ENCODE assay signal across 15 mouse cellular contexts in genomic region chr19:43599776-43600544, GRCm38 (mm10). TPM values are rescaled to one million over a fixed set of nuclear protein-coding genes. Genes with fewer than 3 reads are reported as not detected.
DNase-seq lines count a peak whose midpoint lies in the region; ATAC-seq and TF ChIP-seq lines count a peak whose summit lies in the region.
"Had no signal": no experiment of that assay in that cellular context is flagged by ENCODE, and none has a peak within 500 bp of the region (broad histone marks: within the 10 kb centered on the region; RNA-seq: fewer than 3 reads in every experiment).

No protein-coding gene starts in this region.

- no peak overlapping the region for H3K9ac ChIP-seq in hindbrain, postnatal 0 days (replicated peaks; ENCODE audit: low read length)
- H3K9ac ChIP-seq in MEL (ENCODE audit: control insufficient read depth, low read depth, low read length, poor library complexity, severe bottlenecking): peak overlapping the region; percentile 25
- no peak overlapping the region for H3K9ac ChIP-seq in embryonic facial prominence, embryonic 14.5 days (ENCODE audit: low read depth, low read length)
- H3K9ac ChIP-seq in liver, embryonic 16.5 days (ENCODE audit: low read depth, low read length): no peak overlapping the region

- intact Hi-C loops in left cerebral cortex, postnatal 36 days (cut with DNase I): no loop called here

- ATAC-seq in hindbrain, postnatal 0 days: no peak
- ATAC-seq in embryonic facial prominence, embryonic 14.5 days (ENCODE audit: low read depth): no peak
- peak; percentile 27; the same call in 1 of the 2 replicates for ATAC-seq in liver, embryonic 16.5 days (ENCODE audit: low read depth)
- ATAC-seq: CD4-positive, CD25-positive, alpha-beta regulatory T cell, adult 4 months; forebrain, embryonic 14.5 days had no signal

- H3K4me1 ChIP-seq in hindbrain, embryonic 10.5 days (replicated peaks): peaks cover 17% of the 10 kb centered on the region
- H3K4me1 ChIP-seq in hindbrain, postnatal 0 days (ENCODE audit: insufficient read depth, low read length): no peaks in the 10 kb centered on the region
- H3K4me1 ChIP-seq in MEL (ENCODE audit: control insufficient read depth in 1 of 2, insufficient read depth in 2 of 2, low read length in 2 of 2): peaks cover 2 to 4% of the 10 kb centered on the region in 2 experiments; a peak in 2 of 4 replicates
- no peaks in the 10 kb centered on the region for H3K4me1 ChIP-seq in embryonic facial prominence, embryonic 14.5 days (ENCODE audit: control insufficient read depth, insufficient read depth, low read length)
- no peaks in the 10 kb centered on the region for H3K4me1 ChIP-seq in liver, embryonic 16.5 days (ENCODE audit: control insufficient read depth, low read depth, low read length)

- H3K4me2 ChIP-seq in hindbrain, postnatal 0 days (ENCODE audit: low read depth, low read length): no peak overlapping the region
- 0 out of 2 replicates have a peak overlapping the region, but pooled peaks have one; percentile 20 for H3K4me2 ChIP-seq in embryonic facial prominence, embryonic 14.5 days (ENCODE audit: low read depth, low read length)
- no peak overlapping the region for H3K4me2 ChIP-seq in liver, embryonic 16.5 days (ENCODE audit: low read depth, low read length)

- TF ChIP-seq RAD21 in MEL (IDR thresholded peaks at IDR 0.05; ENCODE audit: low read depth, low read length): no peak

- WGBS in hindbrain, embryonic 10.5 days: under 1% methylated on average over 27 of the region's 27 CpGs
- WGBS in hindbrain, postnatal 0 days: 1% methylated on average over 27 of the region's 27 CpGs
- under 1% methylated on average over 27 of the region's 27 CpGs for WGBS in embryonic facial prominence, embryonic 14.5 days
- under 1% methylated on average over 27 of the region's 27 CpGs for WGBS in liver, embryonic 16.5 days (ENCODE audit: insufficient replicate concordance)

- 0 out of 2 replicates have a peak overlapping the region, but pooled peaks have one; percentile 23 for H3K4me3 ChIP-seq in hindbrain, embryonic 10.5 days
- H3K4me3 ChIP-seq in hindbrain, postnatal 0 days (ENCODE audit: low read length): no peak overlapping the region
- H3K4me3 ChIP-seq in MEL (ENCODE audit: control insufficient read depth in 1 of 2, insufficient read depth in 1 of 2, low read depth in 2 of 2, low read length in 2 of 2): peak overlapping the region; percentile 32 to 42
- 0 out of 2 replicates have a peak overlapping the region, but pooled peaks have one; percentile 5 for H3K4me3 ChIP-seq in embryonic facial prominence, embryonic 14.5 days (ENCODE audit: low read depth, low read length)
- no peak overlapping the region for H3K4me3 ChIP-seq in liver, embryonic 16.5 days (ENCODE audit: low read depth, low read length)

- no peak overlapping the region for H3K27ac ChIP-seq in hindbrain, embryonic 10.5 days
- H3K27ac ChIP-seq in hindbrain, postnatal 0 days: no peak overlapping the region
- H3K27ac ChIP-seq in MEL (ENCODE audit: control insufficient read depth, low read depth, low read length): no peak overlapping the region
- no peak overlapping the region for H3K27ac ChIP-seq in embryonic facial prominence, embryonic 14.5 days (replicated peaks; ENCODE audit: low read depth, low read length)
- H3K27ac ChIP-seq in liver, embryonic 16.5 days (ENCODE audit: low read length): no peak overlapping the region

- TF ChIP-seq EP300 in MEL (IDR thresholded peaks at IDR 0.05; ENCODE audit: low read depth in 1 of 2, low read length in 2 of 2): no peak

- TF ChIP-seq CTCF in hindbrain, postnatal 0 days (IDR thresholded peaks at IDR 0.05; ENCODE audit: low read depth): no peak
- no peak for TF ChIP-seq CTCF in MEL (IDR thresholded peaks at IDR 0.05 in 2 of 3, conservative IDR thresholded peaks at IDR 0.05 in 1 of 3; ENCODE audit: control insufficient read depth in 1 of 3, insufficient read depth in 1 of 3, low read depth in 2 of 3, low read length in 3 of 3, poor library complexity in 1 of 3, severe bottlenecking in 1 of 3)

- H3K9me3 ChIP-seq in hindbrain, embryonic 10.5 days: no peaks in the 10 kb centered on the region
- H3K9me3 ChIP-seq in hindbrain, postnatal 0 days (ENCODE audit: low read length): no peaks in the 10 kb centered on the region
- H3K9me3 ChIP-seq in MEL (replicated peaks; ENCODE audit: insufficient read depth, low read length): no peaks in the 10 kb centered on the region
- no peaks in the 10 kb centered on the region for H3K9me3 ChIP-seq in embryonic facial prominence, embryonic 14.5 days (ENCODE audit: control insufficient read depth, low read length)
- H3K9me3 ChIP-seq in liver, embryonic 16.5 days (replicated peaks; ENCODE audit: control insufficient read depth, low read length): no peaks in the 10 kb centered on the region

- H3K36me3 ChIP-seq in hindbrain, embryonic 10.5 days: no peaks in the 10 kb centered on the region
- no peaks in the 10 kb centered on the region for H3K36me3 ChIP-seq in hindbrain, postnatal 0 days (ENCODE audit: insufficient read depth, low read length)
- no peaks in the 10 kb centered on the region for H3K36me3 ChIP-seq in MEL (ENCODE audit: control insufficient read depth in 1 of 2, insufficient read depth in 2 of 2, low read length in 2 of 2)
- no peaks in the 10 kb centered on the region for H3K36me3 ChIP-seq in embryonic facial prominence, embryonic 14.5 days (ENCODE audit: control insufficient read depth, insufficient read depth, low read length)
- no peaks in the 10 kb centered on the region for H3K36me3 ChIP-seq in liver, embryonic 16.5 days (ENCODE audit: control insufficient read depth, insufficient read depth)

- TF ChIP-seq POLR2A in MEL (IDR thresholded peaks at IDR 0.05; ENCODE audit: control insufficient read depth in 1 of 2, insufficient read depth in 1 of 2, low read depth in 1 of 2, low read length in 2 of 2, poor library complexity in 1 of 2): no peak

- peak; percentile 53 for DNase-seq in hindbrain, embryonic 10.5 days (ENCODE audit: low spot score)
- DNase-seq in hindbrain, postnatal 0 days (ENCODE audit: low spot score): no peak
- DNase-seq in MEL (ENCODE audit: low read depth, low spot score): peak; percentile 63
- no peak for DNase-seq in embryonic facial prominence, embryonic 14.5 days (ENCODE audit: low spot score)
- DNase-seq in cerebellum, postnatal 36 days: no peak
- no peak for DNase-seq in urinary bladder, postnatal 10 days (ENCODE audit: low spot score)
- DNase-seq in left cerebral cortex, postnatal 36 days (ENCODE audit: low spot score in 2 of 2): no peak
- DNase-seq: cerebellum, adult 2 months; lung, postnatal 36 days; thymus, adult 2 months had no signal

- no peaks in the 10 kb centered on the region for H3K79me2 ChIP-seq in MEL (ENCODE audit: control insufficient read depth, insufficient read depth, low read length, poor library complexity)

- peaks cover 100% of the 10 kb centered on the region for H3K27me3 ChIP-seq in hindbrain, embryonic 10.5 days (ENCODE audit: insufficient read depth, poor library complexity, severe bottlenecking)
- H3K27me3 ChIP-seq in hindbrain, postnatal 0 days (ENCODE audit: insufficient read depth, low read length): peaks cover 98% of the 10 kb centered on the region
- peaks cover 11 to 21% of the 10 kb centered on the region in 2 experiments for H3K27me3 ChIP-seq in MEL (ENCODE audit: control insufficient read depth in 1 of 2, insufficient read depth in 2 of 2, low read length in 2 of 2)
- H3K27me3 ChIP-seq in embryonic facial prominence, embryonic 14.5 days (replicated peaks; ENCODE audit: control insufficient read depth, insufficient read depth, low read length): peaks cover 100% of the 10 kb centered on the region
- H3K27me3 ChIP-seq in liver, embryonic 16.5 days (ENCODE audit: control insufficient read depth, insufficient read depth, low read depth, low read length): peaks cover 84% of the 10 kb centered on the region

TF ChIP-seq in MEL, 35 proteins besides CTCF, POLR2A, EP300 and RAD21:
- TF ChIP-seq UBTF (IDR thresholded peaks at IDR 0.05; ENCODE audit: borderline replicate concordance, insufficient read depth, low read depth, low read length) (no peak), GATA1 (IDR thresholded peaks at IDR 0.05; ENCODE audit: low read depth, low read length) (peak; percentile 60), MAFK (IDR thresholded peaks at IDR 0.05; ENCODE audit: borderline replicate concordance, low read depth, low read length) (no peak), MXI1 (IDR thresholded peaks at IDR 0.05; ENCODE audit: low read depth, low read length) (no peak), GABPA (IDR thresholded peaks at IDR 0.05; ENCODE audit: low read depth, low read length) (no peak), POLR2AphosphoS2 (IDR thresholded peaks at IDR 0.05; ENCODE audit: low read length) (no peak), TAL1 (IDR thresholded peaks at IDR 0.05; ENCODE audit: low read length) (peak; percentile 25; the same call in 1 of the 2 replicates), ELF1 (IDR thresholded peaks at IDR 0.05; ENCODE audit: low read depth, low read length) (no peak), TCF12 (IDR thresholded peaks at IDR 0.05; ENCODE audit: low read depth, low read length) (0 out of 2 replicates have a peak, but pooled peaks have one; percentile 29)

RNA-seq across cellular contexts. Expression of gene Nkx2-3, which starts 12.2 kb away (rescaled TPM):
- polyA plus RNA-seq in hindbrain, embryonic 10.5 days (2016; fragmentation: Nextera tagmentation; extraction: Ambion mirVana): 0.56 and 1.0 TPM in 2 replicates
- not detected in 2 replicates for total RNA-seq in hindbrain, postnatal 0 days (2014; rRNA removed)
- not detected in 2 replicates for polyA plus RNA-seq in hindbrain, postnatal 0 days (2015; fragmentation: Nextera tagmentation; extraction: Ambion mirVana)
- total RNA-seq in MEL (2012; rRNA removed): not detected in 2 replicates
- polyA plus RNA-seq in MEL (2012; ENCODE audit: insufficient read depth in 1 of 2, insufficient read length in 2 of 2, low read depth in 1 of 2, low replicate concordance in 2 of 2, missing spikeins in 1 of 2): not detected
- polyA plus RNA-seq in embryonic facial prominence, embryonic 14.5 days (2014; fragmentation: Nextera tagmentation; extraction: Ambion mirVana): 2.0 and 2.4 TPM in 2 replicates
- polyA plus RNA-seq in liver, embryonic 16.5 days (2015; fragmentation: Nextera tagmentation; extraction: Ambion mirVana): 0.11 and 0.32 TPM in 2 replicates
- total RNA-seq in left cerebral cortex, postnatal 36 days (2021): not detected
- total RNA-seq: heart, postnatal 25 days; layer of hippocampus, adult 8-10 months had no signal
- polyA plus RNA-seq: CD4-positive, CD25-positive, alpha-beta regulatory T cell, adult 4 months; cerebellum, adult 2 months; thymus, adult 2 months had no signal

Comparison
In these comparisons a context has a peak if more than half of its experiments do, and no peak if none do; other contexts are left out.
1. DNase-seq: peak in hindbrain, embryonic 10.5 days (single experiment) and MEL (single experiment); none in hindbrain, postnatal 0 days (single experiment), embryonic facial prominence, embryonic 14.5 days (single experiment), cerebellum, postnatal 36 days (0 of 2), urinary bladder, postnatal 10 days (single experiment) and left cerebral cortex, postnatal 36 days (0 of 2).
2. H3K4me3 ChIP-seq: peak in hindbrain, embryonic 10.5 days (single experiment), MEL (2 of 2) and embryonic facial prominence, embryonic 14.5 days (single experiment); none in hindbrain, postnatal 0 days (single experiment) and liver, embryonic 16.5 days (single experiment).